Mouse (Mus musculus) lung, embryonic 14.5 days (tissue): ENCODE data around the gene Aqp5. TPM values are rescaled to one million over a fixed set of nuclear protein-coding genes. Genes with fewer than 3 reads are reported as not detected.

Experiments used
- ATAC-seq: fragments of 200-750 bp; cut with Nextera tagmentation; 2 replicates; pipeline ENCODE4 v1.8.0; 2017; ENCODE audit warnings: mild to moderate bottlenecking, moderate TSS enrichment, moderate library complexity; ENCODE audit not compliant: insufficient read depth
- DNase-seq: peaks from one replicate; pipeline ENCODE4 v3.0.0-alpha.2; 2015
- H3K27ac ChIP-seq: fragments of 300-500 bp; sonication (generic); 2 replicates; pipeline ENCODE4 v1.5.1; 2014; ENCODE audit warnings: low read depth, mild to moderate bottlenecking, moderate library complexity
- H3K27me3 ChIP-seq: fragments of 300-500 bp; sonication (generic); 2 replicates; pipeline ENCODE4 v1.6.1; 2014; ENCODE audit warnings: low read length, control low read depth; ENCODE audit not compliant: insufficient read depth
- H3K36me3 ChIP-seq: fragments of 300-500 bp; sonication (generic); 2 replicates; pipeline ENCODE4 v1.6.1; 2014; ENCODE audit warnings: control low read depth; ENCODE audit not compliant: insufficient read depth
- H3K4me1 ChIP-seq: fragments of 300-500 bp; sonication (generic); 2 replicates; pipeline ENCODE4 v1.6.1; 2014; ENCODE audit warnings: antibody characterized with exemption, control low read depth; ENCODE audit not compliant: insufficient read depth
- H3K4me2 ChIP-seq: fragments of 300-500 bp; sonication (generic); 2 replicates; pipeline ENCODE4 v1.6.1; 2014; ENCODE audit warnings: mild to moderate bottlenecking
- H3K4me3 ChIP-seq: fragments of 300-500 bp; sonication (generic); 2 replicates; pipeline ENCODE4 v1.5.1; 2014; ENCODE audit warnings: low read depth, low read length
- H3K9ac ChIP-seq: fragments of 300-500 bp; sonication (generic); 2 replicates; pipeline ENCODE4 v1.6.1; 2014
- H3K9me3 ChIP-seq: fragments of 300-500 bp; sonication (generic); 2 replicates; pipeline ENCODE4 v1.6.1; 2016; ENCODE audit warnings: low read depth, low read length, control low read depth
- CTCF ChIP-seq: IDR thresholded peaks from 2 replicates; pipeline ENCODE4 v1.5.1; 2016; ENCODE audit warnings: antibody characterized with exemption, low read depth
- WGBS: fragments of 180-500 bp; shearing (Covaris S2); extraction: QIAGEN DNeasy Blood & Tissue Kit; methylation state at CpG from one replicate; pipeline ENCODE4 v1.1.7; 2014; 5-methylcytosine and 5-hydroxymethylcytosine counted together
- polyA plus RNA-seq: library from polyadenylated mRNA; unstranded; fragments of >200 nt; fragmentation: Nextera tagmentation; extraction: Ambion mirVana; gene quantifications from 2 replicates; pipeline ENCODE4 v1.2.1, GENCODE M21; 2014

Aqp5 gene
- polyA plus RNA-seq, 1 experiment from 2014 or later: 0.93 TPM

DNA sequence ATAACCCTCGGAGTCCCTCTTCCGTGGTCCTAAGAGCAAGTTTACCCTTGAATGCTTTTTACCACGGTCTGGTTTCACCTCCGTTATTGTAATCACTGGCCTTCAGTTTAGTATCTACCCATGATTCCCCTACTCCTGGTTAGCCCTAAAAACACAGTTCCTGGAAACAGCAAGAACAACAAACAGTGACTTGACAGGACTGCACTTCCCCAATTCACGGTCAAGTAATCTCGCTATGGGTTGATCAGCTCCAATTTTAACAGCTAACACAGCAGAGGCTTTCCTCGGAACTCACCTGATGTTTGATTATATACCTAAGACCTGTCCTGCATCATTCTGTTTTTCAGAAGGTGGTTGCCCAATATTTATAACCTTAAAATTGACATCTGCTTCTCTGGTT, 44.1 kb downstream of the Aqp5 start:
- no peak overlapping the region for H3K27ac ChIP-seq
- H3K36me3 ChIP-seq: peaks cover 100% of the 10 kb centered on the region
- H3K9me3 ChIP-seq: no peaks in the 10 kb centered on the region
- no peak for TF ChIP-seq CTCF
- no peaks in the 10 kb centered on the region for H3K27me3 ChIP-seq
- DNase-seq: no peak
- H3K9ac ChIP-seq: no peak overlapping the region
- 94% methylated on average over 7 of the region's 7 CpGs for WGBS
- no peak overlapping the region for H3K4me2 ChIP-seq
- ATAC-seq: no peak
- H3K4me3 ChIP-seq: no peak overlapping the region
- no peaks in the 10 kb centered on the region for H3K4me1 ChIP-seq

DNA sequence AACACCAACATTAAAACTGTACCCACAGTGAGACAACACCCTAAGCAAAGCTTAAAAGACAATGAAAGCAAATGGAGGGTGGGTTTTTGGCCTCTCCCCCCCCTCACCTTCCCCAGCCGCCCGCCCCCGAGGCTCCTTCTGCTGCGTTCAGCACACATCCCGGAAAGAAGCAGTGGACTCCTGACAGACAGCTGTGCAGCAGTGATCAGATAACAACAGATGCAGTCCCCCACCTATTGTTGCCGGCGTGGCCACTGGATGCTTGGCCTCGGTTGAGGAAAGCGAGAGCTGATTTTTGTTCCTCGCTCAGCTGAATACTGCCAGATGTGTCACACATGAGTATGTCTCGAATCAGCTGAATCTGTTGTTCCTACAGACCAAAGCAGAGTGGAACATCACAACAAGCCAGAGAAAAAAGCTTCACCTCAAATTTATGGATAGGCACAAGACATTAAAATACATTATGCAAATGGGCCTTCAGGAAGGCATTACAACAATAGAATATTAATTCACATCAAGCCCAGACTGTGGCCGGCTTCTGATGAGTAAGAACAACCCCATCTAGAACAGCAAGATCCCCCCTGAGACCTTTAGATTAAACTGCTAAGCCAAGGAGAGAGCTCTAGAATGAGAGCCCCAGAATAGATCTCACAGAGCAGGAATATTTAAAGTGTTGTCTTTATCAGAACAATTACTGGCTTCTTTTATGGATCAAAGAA, 47.0 kb downstream of the Aqp5 start:
- H3K4me1 ChIP-seq: no peaks in the 10 kb centered on the region
- no peak for DNase-seq
- no peak overlapping the region for H3K9ac ChIP-seq
- WGBS: 89% methylated on average over 12 of the region's 12 CpGs
- no peak for TF ChIP-seq CTCF
- H3K36me3 ChIP-seq: peaks cover 98% of the 10 kb centered on the region
- H3K27me3 ChIP-seq: no peaks in the 10 kb centered on the region
- no peak overlapping the region for H3K27ac ChIP-seq
- H3K4me3 ChIP-seq: no peak overlapping the region
- no peaks in the 10 kb centered on the region for H3K9me3 ChIP-seq
- no peak for ATAC-seq
- no peak overlapping the region for H3K4me2 ChIP-seq

DNA sequence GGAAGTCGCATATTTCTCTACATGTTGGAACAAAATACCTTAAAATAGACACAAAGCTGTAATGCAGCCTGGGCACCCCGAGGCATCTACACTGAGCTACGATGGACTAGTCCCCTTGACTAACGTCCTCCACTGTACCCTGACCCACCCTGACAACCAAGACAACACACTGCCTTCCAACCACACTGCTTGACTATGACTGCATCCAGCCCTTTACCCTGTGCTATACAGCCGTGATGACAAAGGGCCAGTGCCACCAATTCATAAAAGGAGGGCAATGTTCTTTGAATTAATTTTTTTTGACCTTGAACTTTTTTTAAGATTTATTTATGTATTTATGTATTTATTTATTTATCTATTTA, 47.5 kb downstream of the Aqp5 start:
- H3K36me3 ChIP-seq: peaks cover 93% of the 10 kb centered on the region
- no peak overlapping the region for H3K9ac ChIP-seq
- no peak overlapping the region for H3K4me2 ChIP-seq
- no peak for TF ChIP-seq CTCF
- no peaks in the 10 kb centered on the region for H3K27me3 ChIP-seq
- DNase-seq (no peak), ATAC-seq (no peak)
- H3K4me1 ChIP-seq: no peaks in the 10 kb centered on the region
- no peak overlapping the region for H3K27ac ChIP-seq
- no peak overlapping the region for H3K4me3 ChIP-seq
- no peaks in the 10 kb centered on the region for H3K9me3 ChIP-seq
- 91% methylated on average over 5 of the region's 5 CpGs for WGBS

DNA sequence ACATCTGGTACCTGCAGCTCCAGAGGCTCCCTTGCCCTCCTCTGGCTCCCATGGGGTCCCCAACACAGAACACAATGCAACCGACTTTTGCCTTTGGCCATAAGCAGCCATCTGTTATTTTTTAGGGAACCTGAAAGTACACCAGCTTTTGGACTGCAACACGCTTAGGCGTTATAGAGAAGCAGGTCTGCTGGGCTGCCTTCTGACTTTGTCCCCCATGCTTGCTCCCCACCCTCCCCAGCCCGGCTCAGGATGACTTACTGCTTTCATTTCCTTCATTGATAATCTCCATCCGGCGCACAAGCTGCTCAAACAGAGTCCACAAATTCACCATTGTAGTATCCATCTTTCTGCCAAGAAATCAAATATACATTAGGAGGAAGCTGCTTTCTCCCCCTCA, 52.0 kb downstream of the Aqp5 start:
- no peaks in the 10 kb centered on the region for H3K4me1 ChIP-seq
- H3K4me2 ChIP-seq: no peak overlapping the region
- no peak overlapping the region for H3K27ac ChIP-seq
- TF ChIP-seq CTCF: no peak
- DNase-seq (no peak), ATAC-seq (no peak)
- H3K4me3 ChIP-seq: no peak overlapping the region
- H3K9me3 ChIP-seq: no peaks in the 10 kb centered on the region
- H3K36me3 ChIP-seq: peaks cover 49% of the 10 kb centered on the region
- WGBS: 67% methylated on average over 6 of the region's 6 CpGs
- H3K27me3 ChIP-seq: no peaks in the 10 kb centered on the region
- H3K9ac ChIP-seq: no peak overlapping the region

DNA sequence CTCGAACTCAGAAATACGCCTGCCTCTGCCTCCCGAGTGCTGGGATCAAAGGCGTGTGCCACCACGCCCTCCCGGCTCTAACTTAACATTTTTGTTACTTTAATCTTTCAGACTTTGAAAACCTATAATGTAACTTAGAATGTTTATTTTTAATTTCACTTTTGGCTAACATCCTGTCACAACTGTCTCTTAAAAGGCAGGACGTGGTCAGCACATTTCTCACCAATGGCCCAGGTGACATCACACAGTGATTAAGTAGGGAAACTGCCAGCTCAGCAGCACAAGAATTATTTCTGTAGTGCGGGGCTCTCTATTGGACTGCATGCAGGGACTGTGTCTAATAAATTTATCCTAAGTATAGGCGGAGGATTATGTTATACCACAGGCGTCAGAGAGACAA, 53.2 kb downstream of the Aqp5 start:
- Histone ChIP-seq H3K4me1 (peaks cover 2% of the 10 kb centered on the region; the same call in 1 of the 2 replicates), H3K36me3 (peaks cover 36% of the 10 kb centered on the region), H3K9ac (no peak overlapping the region), H3K9me3 (no peaks in the 10 kb centered on the region), H3K4me3 (no peak overlapping the region), H3K4me2 (no peak overlapping the region), H3K27ac (no peak overlapping the region), H3K27me3 (no peaks in the 10 kb centered on the region)
- TF ChIP-seq CTCF: no peak
- ATAC-seq: no peak
- WGBS: 73% methylated on average over 10 of the region's 10 CpGs
- DNase-seq: no peak

Other genes with a start within 250 kb of the Aqp5 start
- gene Fmnl3, start 220.3 kb upstream of the Aqp5 start, polyA plus RNA-seq: 31.7 and 33.5 TPM in 2 replicates
- gene Tmbim6, start 197.9 kb upstream of the Aqp5 start, polyA plus RNA-seq: 327 and 339 TPM in 2 replicates
- gene Nckap5l, start 133.0 kb upstream of the Aqp5 start, polyA plus RNA-seq: 11.0 and 14.4 TPM in 2 replicates
- gene Bcdin3d, start 116.1 kb upstream of the Aqp5 start, polyA plus RNA-seq: 13.2 and 16.1 TPM in 2 replicates
- gene Faim2, start 62.6 kb upstream of the Aqp5 start, polyA plus RNA-seq: 1.4 and 1.5 TPM in 2 replicates
- not detected in 2 replicates for gene Aqp2, start 11.7 kb upstream of the Aqp5 start, polyA plus RNA-seq
- gene Aqp6, start 10.6 kb downstream of the Aqp5 start, polyA plus RNA-seq: not detected in 2 replicates
- gene Racgap1, start 60.9 kb downstream of the Aqp5 start, polyA plus RNA-seq: 153 and 157 TPM in 2 replicates
- gene Asic1, start 79.6 kb downstream of the Aqp5 start, polyA plus RNA-seq: 0.54 and 0.83 TPM in 2 replicates
- 52.5 and 63.5 TPM in 2 replicates for gene Smarcd1, start 111.3 kb downstream of the Aqp5 start, polyA plus RNA-seq
- gene Gm17349, start 114.7 kb downstream of the Aqp5 start, polyA plus RNA-seq: not detected in 2 replicates
- gene Gpd1, start 126.7 kb downstream of the Aqp5 start, polyA plus RNA-seq: 0.31 and 0.58 TPM in 2 replicates
- 135 and 145 TPM in 2 replicates for gene Cox14, start 134.8 kb downstream of the Aqp5 start, polyA plus RNA-seq
- 76.6 and 78.8 TPM in 2 replicates for gene Cers5, start 182.1 kb downstream of the Aqp5 start, polyA plus RNA-seq